Mouse (Mus musculus): ENCODE measurements around the gene Ctnnb1. TPM values are rescaled to one million over a fixed set of nuclear protein-coding genes. Genes with fewer than 3 reads are reported as not detected.

Ctnnb1 gene
- polyA plus RNA-seq, 1 experiment = 396 TPM

GRCm38 (mm10) chr9:121000641-121001320, 71.8 kb downstream of the Ctnnb1 start:
- Histone ChIP-seq H3K4me3 (ENCODE audit: insufficient read depth, poor library complexity, severe bottlenecking) (no peak overlapping the region), H3K79me3 (ENCODE audit: low read depth) (no peaks in the 10 kb centered on the region), H3K79me2 (ENCODE audit: control insufficient read depth, insufficient read depth) (no peaks in the 10 kb centered on the region), H3ac (ENCODE audit: control insufficient read depth, insufficient read length, low read depth) (no peak overlapping the region), H3K27me3 (ENCODE audit: control insufficient read depth, insufficient read depth, insufficient read length) (no peaks in the 10 kb centered on the region), H3K36me3 (ENCODE audit: control insufficient read depth, insufficient read depth) (no peaks in the 10 kb centered on the region)
- TF ChIP-seq CTCF (IDR thresholded peaks at IDR 0.05; ENCODE audit: control insufficient read depth, insufficient read depth, insufficient read length) (no peak), MYOG (IDR thresholded peaks at IDR 0.05; ENCODE audit: control insufficient read depth, extremely low read depth, insufficient read length) (no peak), USF1 (IDR thresholded peaks at IDR 0.05; ENCODE audit: low read depth) (no peak), CEBPB (IDR thresholded peaks at IDR 0.05; ENCODE audit: low read depth) (no peak), MYOD1 (IDR thresholded peaks at IDR 0.05; ENCODE audit: control insufficient read depth, insufficient read length, low read depth) (no peak), MAX (IDR thresholded peaks at IDR 0.05) (no peak), FOSL1 (IDR thresholded peaks at IDR 0.05; ENCODE audit: insufficient read depth, low read length, poor library complexity, severe bottlenecking) (no peak)

- Histone ChIP-seq H3K27me3 (ENCODE audit: control insufficient read depth, insufficient read depth, insufficient read length) (no peaks in the 10 kb centered on the region), H3K4me3 (ENCODE audit: insufficient read depth, poor library complexity, severe bottlenecking) (no peak overlapping the region), H3ac (ENCODE audit: control insufficient read depth, insufficient read length, low read depth) (no peak overlapping the region), H3K36me3 (ENCODE audit: control insufficient read depth, insufficient read depth) (no peaks in the 10 kb centered on the region), H3K79me2 (ENCODE audit: control insufficient read depth, insufficient read depth) (no peaks in the 10 kb centered on the region), H3K79me3 (ENCODE audit: low read depth) (no peaks in the 10 kb centered on the region)
- peak; percentile 21 for TF ChIP-seq MAX (IDR thresholded peaks at IDR 0.05)
- no peak for TF ChIP-seq CTCF (IDR thresholded peaks at IDR 0.05; ENCODE audit: control insufficient read depth, insufficient read depth, insufficient read length)
These were observed 72.9 kb downstream of the Ctnnb1 start for GRCm38 (mm10) chr9:121001681-121002540.

- Histone ChIP-seq H3ac (ENCODE audit: control insufficient read depth, insufficient read length, low read depth) (no peak overlapping the region), H3K27me3 (ENCODE audit: control insufficient read depth, insufficient read depth, insufficient read length) (no peaks in the 10 kb centered on the region), H3K79me3 (ENCODE audit: low read depth) (no peaks in the 10 kb centered on the region), H3K36me3 (ENCODE audit: control insufficient read depth, insufficient read depth) (no peaks in the 10 kb centered on the region), H3K79me2 (ENCODE audit: control insufficient read depth, insufficient read depth) (no peaks in the 10 kb centered on the region), H3K4me3 (ENCODE audit: insufficient read depth, poor library complexity, severe bottlenecking) (no peak overlapping the region)
- TF ChIP-seq MAX (IDR thresholded peaks at IDR 0.05) = no peak
- TF ChIP-seq MYOG (IDR thresholded peaks at IDR 0.05; ENCODE audit: control insufficient read depth, extremely low read depth, insufficient read length) = no peak
These were observed 76.9 kb downstream of the Ctnnb1 start for GRCm38 (mm10) chr9:121005961-121006360.

Small RNA genes lying within 50 kb of the gene (microRNA-seq; reads per million reads assigned to microRNA genes)
- gene Mir7090 (ENCODE audit: borderline microRNAs expressed) = 0.20 reads per million

All from C2C12 (cell line).